Mouse (Mus musculus): ENCODE data around the gene Arhgap45. TPM values are rescaled to one million over a fixed set of nuclear protein-coding genes. Genes with fewer than 3 reads are reported as not detected.
A peak's percentile ranks its signal among the peaks of the same experiment; 100 is the strongest.

Arhgap45 gene
- total RNA-seq (2021) = 1 to 10 TPM; 1.6 to 1.7 TPM

GRCm38 (mm10) chr10:80016511-80016910 lies at the start of gene Arhgap45:
TSS of gene Arhgap45 (plus strand) at chr10:80016653.
- no peak for DNase-seq
- intact Hi-C loops (cut with DNase I) = no loop called here

- peak; percentile 67 for DNase-seq
- intact Hi-C loops (cut with DNase I) = no loop called here
Observed at GRCm38 (mm10) chr10:79966886-79967400, 49.5 kb upstream of the Arhgap45 start.

DNA sequence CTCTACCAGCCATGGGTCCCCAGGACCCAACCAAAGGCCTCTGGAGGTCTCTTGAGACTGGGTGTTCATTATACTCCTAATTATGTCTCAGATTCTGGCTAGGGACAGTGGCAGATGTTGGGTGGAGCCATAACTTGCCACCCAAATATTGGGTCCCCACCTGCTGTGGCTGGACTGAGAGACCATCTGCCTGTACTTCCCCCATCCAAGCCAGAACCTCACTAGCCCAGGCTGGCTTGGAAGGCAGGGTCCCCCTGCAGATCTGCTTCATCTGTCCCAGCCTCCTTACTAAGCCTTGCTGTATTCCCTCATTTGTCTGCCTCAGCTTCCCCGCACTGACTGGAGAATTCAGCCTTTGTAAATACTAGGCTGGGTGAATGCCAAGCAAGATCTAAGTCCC lies 48.3 kb upstream of the Arhgap45 start:
- intact Hi-C loops (cut with DNase I) = no loop called here

DNA sequence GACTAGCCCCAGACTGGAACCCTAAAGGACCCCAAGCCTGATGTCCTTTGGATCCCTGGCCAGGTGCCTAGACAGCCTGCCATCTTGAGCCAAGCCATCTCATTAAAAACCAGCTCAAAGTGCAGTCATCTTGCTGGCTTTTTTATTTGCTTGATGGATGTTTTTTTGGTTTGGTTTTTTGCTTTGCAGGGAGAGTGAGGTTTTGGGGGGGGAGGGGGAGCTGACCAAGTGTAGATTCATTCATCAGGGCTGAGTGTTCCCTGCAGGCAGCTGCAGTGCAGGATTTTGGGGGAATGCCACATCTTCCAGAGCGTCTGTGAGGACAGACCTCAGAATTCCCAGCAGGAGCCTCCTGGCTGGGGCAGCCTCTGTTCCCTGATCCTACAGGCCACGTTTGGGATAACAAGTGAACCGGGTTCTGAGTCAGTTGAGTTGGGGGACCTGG lies 47.3 kb upstream of the Arhgap45 start:
- intact Hi-C loops (cut with DNase I) = no loop called here
- DNase-seq = peak; percentile 67

More for the DNA sequence above, 48.3 kb upstream of the Arhgap45 start:
- DNase-seq = peak; percentile 58

DNA sequence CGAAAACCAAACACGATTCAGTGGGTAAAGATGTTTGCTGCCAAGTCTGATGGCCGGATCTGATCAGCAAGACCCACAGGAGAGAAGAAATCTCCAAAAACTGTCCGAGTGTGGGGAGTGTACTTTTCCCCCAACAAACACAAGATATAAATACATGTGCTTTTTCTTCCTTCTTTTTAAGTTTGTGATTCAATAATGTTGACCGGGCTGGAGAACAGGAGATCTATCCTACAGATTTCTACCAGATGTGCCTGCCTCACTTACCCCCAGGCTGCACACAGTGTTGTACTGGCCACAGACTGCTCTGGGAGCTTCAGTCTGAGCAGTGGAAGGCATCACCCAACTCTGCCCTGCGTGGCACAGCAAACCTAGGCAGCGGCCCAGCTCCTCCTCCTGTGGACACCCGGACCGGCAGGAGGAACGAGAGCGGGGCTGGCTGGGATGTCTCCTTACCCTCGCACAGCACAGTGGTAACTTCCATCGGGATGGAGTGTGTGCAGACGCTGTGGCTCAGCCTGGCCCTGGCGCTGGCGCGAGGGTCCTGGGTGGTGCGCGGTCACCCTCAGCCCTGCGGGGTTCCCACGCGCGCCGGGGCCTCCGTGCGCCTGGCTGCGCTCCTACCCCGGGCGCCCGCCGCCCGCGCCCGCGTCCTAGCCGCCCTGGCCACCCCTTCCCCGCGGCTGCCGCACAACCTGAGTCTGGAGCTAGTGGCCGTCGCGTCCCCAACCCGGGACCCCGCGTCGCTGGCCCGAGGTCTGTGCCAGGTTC lies 45.9 kb upstream of the Arhgap45 start, which contains the start of gene Grin3b:
TSS of gene Grin3b (plus strand) at position 301 of the 768 bp plus-strand sequence.
- intact Hi-C loops (cut with DNase I) = no loop called here
- no peak for DNase-seq

DNA sequence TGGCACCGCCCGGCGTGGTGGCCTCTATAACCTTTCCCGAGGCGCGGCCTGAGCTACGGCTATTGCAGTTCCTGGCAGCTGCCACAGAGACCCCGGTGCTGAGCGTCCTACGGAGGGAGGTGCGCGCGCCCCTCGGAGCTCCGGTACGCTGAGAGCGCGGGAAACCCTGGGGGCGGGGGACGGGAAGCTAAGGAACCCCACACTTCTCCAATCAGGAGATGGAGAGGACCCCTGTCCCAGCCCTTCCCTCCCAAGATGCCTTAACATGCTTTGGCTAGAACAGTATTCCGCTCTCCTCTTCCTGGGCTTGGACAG lies 45.3 kb upstream of the Arhgap45 start:
- intact Hi-C loops (cut with DNase I) = no loop called here

GRCm38 (mm10) chr10:79972831-79973230 lies 43.6 kb upstream of the Arhgap45 start:
- no peak for DNase-seq
- intact Hi-C loops (cut with DNase I) = no loop called here

More for the DNA sequence above, 45.3 kb upstream of the Arhgap45 start:
- DNase-seq = no peak

DNA sequence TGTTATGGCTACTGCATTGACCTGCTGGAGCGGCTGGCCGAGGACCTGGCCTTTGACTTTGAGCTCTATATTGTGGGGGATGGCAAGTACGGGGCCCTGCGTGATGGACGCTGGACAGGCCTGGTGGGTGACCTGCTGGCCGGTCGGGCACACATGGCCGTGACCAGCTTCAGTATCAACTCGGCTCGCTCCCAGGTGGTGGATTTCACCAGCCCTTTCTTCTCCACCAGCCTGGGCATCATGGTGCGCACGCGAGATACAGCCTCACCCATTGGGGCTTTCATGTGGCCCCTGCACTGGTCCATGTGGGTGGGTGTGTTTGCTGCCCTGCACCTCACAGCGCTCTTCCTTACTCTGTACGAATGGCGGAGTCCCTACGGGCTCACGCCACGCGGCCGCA lies 42.4 kb upstream of the Arhgap45 start:
- intact Hi-C loops (cut with DNase I) = no loop called here
- DNase-seq = no peak

GRCm38 (mm10) chr10:79974668-79975067 lies 41.8 kb upstream of the Arhgap45 start:
- no peak for DNase-seq
- intact Hi-C loops (cut with DNase I) = no loop called here

- no peak for DNase-seq
- intact Hi-C loops (cut with DNase I) = no loop called here
Observed at GRCm38 (mm10) chr10:79976071-79976721, 40.3 kb upstream of the Arhgap45 start.

GRCm38 (mm10) chr10:79976722-79977107 lies 39.7 kb upstream of the Arhgap45 start:
- no peak for DNase-seq
- intact Hi-C loops (cut with DNase I) = no loop called here

DNA sequence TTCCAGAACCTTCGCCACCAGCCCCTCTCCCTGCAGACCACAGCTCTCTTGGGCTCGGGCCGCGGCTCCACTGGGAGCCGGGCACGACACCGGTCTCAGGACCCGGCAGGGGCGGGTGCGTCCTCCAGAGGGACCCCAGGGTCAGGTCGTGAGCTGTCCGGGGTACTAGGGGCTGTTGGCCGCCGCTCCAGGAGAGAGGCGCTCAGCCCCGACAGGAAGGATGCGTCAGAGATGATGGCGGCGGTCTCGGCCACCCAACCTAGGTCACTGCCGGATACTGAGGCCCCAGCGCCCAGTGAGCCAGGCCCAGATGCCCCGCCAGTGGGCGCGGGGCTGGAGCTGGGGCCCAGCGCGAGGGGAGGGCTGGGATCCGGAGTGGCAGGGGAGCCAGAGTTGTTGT lies 39.1 kb upstream of the Arhgap45 start:
- no peak for DNase-seq
- intact Hi-C loops (cut with DNase I) = no loop called here

- no peak for DNase-seq
- intact Hi-C loops (cut with DNase I) = no loop called here
Observed at GRCm38 (mm10) chr10:79978061-79978460, 38.4 kb upstream of the Arhgap45 start.

- DNase-seq = no peak
- intact Hi-C loops (cut with DNase I) = loop anchor here (10.0 kb wide), 1 partner anchor 135 kb away; the partner anchor contains the start of gene Stk11
Observed at GRCm38 (mm10) chr10:79979401-79980155, 36.9 kb upstream of the Arhgap45 start.

DNA sequence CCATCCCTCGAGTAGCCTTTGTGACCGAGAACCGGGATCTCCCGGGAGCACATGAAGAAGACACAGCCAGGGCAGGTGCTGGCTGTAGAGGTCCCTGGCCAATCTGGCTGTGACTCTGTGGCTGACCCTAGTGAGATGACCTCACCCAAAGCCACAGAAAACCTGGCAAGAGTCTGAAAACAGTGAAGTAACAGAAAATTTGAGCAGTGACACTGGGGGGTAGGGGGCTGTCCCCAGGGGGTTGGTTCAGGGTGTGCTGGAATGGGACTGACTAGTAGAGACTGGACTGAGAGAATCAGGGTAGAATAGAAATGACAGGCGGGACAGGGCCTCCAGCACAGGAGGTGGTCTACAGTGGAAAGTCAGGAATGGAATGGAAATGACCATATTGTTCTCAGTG lies 33.2 kb upstream of the Arhgap45 start:
- intact Hi-C loops (cut with DNase I) = loop anchor here (10.0 kb wide), 1 partner anchor 132 kb away; the partner anchor contains the start of gene Stk11
- no peak for DNase-seq

- DNase-seq = peak; percentile 59
- intact Hi-C loops (cut with DNase I) = loop anchor here (10.0 kb wide), 1 partner anchor 131 kb away; the partner anchor contains the start of gene Stk11
Observed at GRCm38 (mm10) chr10:79983670-79984069, 32.8 kb upstream of the Arhgap45 start.

GRCm38 (mm10) chr10:79984195-79984816 lies 32.1 kb upstream of the Arhgap45 start, which contains the start of gene Tmem259:
TSS of gene Tmem259 (minus strand) at chr10:79984330.
- DNase-seq = peak; percentile 87
- intact Hi-C loops (cut with DNase I) = loop anchor here (10.0 kb wide), 1 partner anchor 130 kb away; the partner anchor contains the start of gene Stk11

- intact Hi-C loops (cut with DNase I) = loop anchor here (10.0 kb wide), 1 partner anchor 130 kb away; the partner anchor contains the start of gene Stk11
- peak; percentile 97 for DNase-seq
Observed at GRCm38 (mm10) chr10:79984871-79985270, 31.6 kb upstream of the Arhgap45 start.

- DNase-seq = peak; percentile 52
- intact Hi-C loops (cut with DNase I) = loop anchor here (10.0 kb wide), 1 partner anchor 129 kb away; the partner anchor contains the start of gene Stk11
Observed at GRCm38 (mm10) chr10:79985334-79986231, 30.9 kb upstream of the Arhgap45 start.
